Mouse (Mus musculus) intestine, postnatal 0 days (tissue): ENCODE data around the gene Rspo4. TPM values are rescaled to one million over a fixed set of nuclear protein-coding genes. Genes with fewer than 3 reads are reported as not detected.

Experiments
- ATAC-seq: fragments of 200-750 bp; cut with Nextera tagmentation; 2 replicates; pipeline ENCODE4 v1.8.0; 2017; ENCODE audit warnings: mild to moderate bottlenecking, moderate TSS enrichment, moderate library complexity
- H3K27ac ChIP-seq: fragments of 300-500 bp; sonication (generic); 2 replicates; pipeline ENCODE4 v1.5.1; 2014; ENCODE audit warnings: mild to moderate bottlenecking, low read depth, low read length, moderate library complexity
- H3K27me3 ChIP-seq: fragments of 300-500 bp; sonication (generic); replicated peaks from 2 replicates; pipeline ENCODE4 v1.6.1; 2014; ENCODE audit warnings: low read length, mixed read lengths; ENCODE audit not compliant: control insufficient read depth, insufficient read depth
- H3K36me3 ChIP-seq: fragments of 300-500 bp; sonication (generic); 2 replicates; pipeline ENCODE4 v1.6.1; 2014; ENCODE audit warnings: mild to moderate bottlenecking, moderate library complexity; ENCODE audit not compliant: control insufficient read depth, insufficient read depth
- H3K4me1 ChIP-seq: fragments of 300-500 bp; sonication (generic); replicated peaks from 2 replicates; pipeline ENCODE4 v1.6.1; 2014; ENCODE audit warnings: antibody characterized with exemption, low read length, mixed read lengths; ENCODE audit not compliant: control insufficient read depth, insufficient read depth
- H3K4me2 ChIP-seq: fragments of 300-500 bp; sonication (generic); replicated peaks from 2 replicates; pipeline ENCODE4 v1.6.1; 2014; ENCODE audit warnings: low read depth, mild to moderate bottlenecking, moderate library complexity
- H3K4me3 ChIP-seq: fragments of 300-500 bp; sonication (generic); 2 replicates; pipeline ENCODE4 v1.5.1; 2014; ENCODE audit warnings: low read depth, low read length
- H3K9ac ChIP-seq: fragments of 300-500 bp; sonication (generic); 2 replicates; pipeline ENCODE4 v1.6.1; 2014; ENCODE audit warnings: mild to moderate bottlenecking, low read depth, low read length
- H3K9me3 ChIP-seq: fragments of 300-500 bp; sonication (generic); 2 replicates; pipeline ENCODE4 v1.6.1; 2016; ENCODE audit warnings: mixed run types; ENCODE audit not compliant: control insufficient read depth
- CTCF ChIP-seq: sonication (generic); IDR thresholded peaks from 2 replicates; pipeline ENCODE4 v1.5.1; 2016; ENCODE audit warnings: low read depth, mild to moderate bottlenecking, control low read depth, antibody characterized with exemption, moderate library complexity
- WGBS: fragments of 180-500 bp; shearing (Covaris S2); extraction: QIAGEN DNeasy Blood & Tissue Kit; methylation state at CpG from one replicate; pipeline ENCODE4 v1.1.7; 2014; 5-methylcytosine and 5-hydroxymethylcytosine counted together
- polyA plus RNA-seq: library from polyadenylated mRNA; unstranded; fragments of >200 nt; fragmentation: Nextera tagmentation; extraction: Ambion mirVana; gene quantifications from 2 replicates; pipeline ENCODE4 v1.2.1, GENCODE M21; 2015

The Rspo4 gene
- polyA plus RNA-seq, 1 experiment from 2014 or later = not detected

DNA sequence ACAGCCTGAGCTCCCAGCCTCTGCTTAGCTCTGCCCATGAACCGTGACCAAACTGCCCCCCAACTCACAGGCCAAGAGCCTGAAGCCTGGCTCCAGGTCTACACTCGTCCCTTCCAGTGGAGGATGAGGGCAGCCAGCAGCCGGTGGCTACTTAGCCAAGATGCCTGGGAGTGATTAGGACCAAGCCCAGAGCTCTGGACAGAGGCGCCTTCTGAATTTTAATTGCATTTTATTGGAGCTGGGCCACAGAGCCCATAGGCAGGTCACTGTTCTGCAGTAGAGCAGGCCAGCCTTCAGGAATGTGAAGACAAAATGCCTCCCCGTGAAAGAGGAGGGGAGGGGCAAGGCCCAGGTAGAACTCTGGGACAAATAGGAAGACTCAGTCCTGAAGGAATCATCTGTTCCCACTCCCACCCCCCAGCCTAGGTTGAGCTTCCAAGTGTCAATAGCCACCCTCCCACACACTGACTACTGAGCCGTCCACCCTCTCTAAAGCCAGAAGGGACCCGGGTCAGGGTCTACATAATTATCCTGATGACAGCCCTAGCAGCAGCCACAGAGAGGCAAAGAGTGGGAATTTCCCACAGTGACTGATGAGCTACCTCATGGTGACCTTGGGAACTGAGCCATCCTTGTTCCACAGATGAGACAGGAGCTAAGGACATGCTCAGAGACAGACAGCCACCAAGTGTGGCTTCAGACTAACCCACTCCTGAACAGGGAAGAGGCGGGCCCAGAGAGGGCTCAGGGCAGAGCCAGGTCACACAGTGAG is 51.7 kb downstream of the Rspo4 start:
- no peak for TF ChIP-seq CTCF
- Histone ChIP-seq H3K4me2 (no peak overlapping the region), H3K9ac (no peak overlapping the region), H3K9me3 (no peaks in the 10 kb centered on the region), H3K4me1 (no peaks in the 10 kb centered on the region), H3K27me3 (no peaks in the 10 kb centered on the region), H3K36me3 (no peaks in the 10 kb centered on the region), H3K4me3 (no peak overlapping the region), H3K27ac (no peak overlapping the region)
- WGBS = 71% methylated on average over 8 of the region's 8 CpGs
- no peak for ATAC-seq

DNA sequence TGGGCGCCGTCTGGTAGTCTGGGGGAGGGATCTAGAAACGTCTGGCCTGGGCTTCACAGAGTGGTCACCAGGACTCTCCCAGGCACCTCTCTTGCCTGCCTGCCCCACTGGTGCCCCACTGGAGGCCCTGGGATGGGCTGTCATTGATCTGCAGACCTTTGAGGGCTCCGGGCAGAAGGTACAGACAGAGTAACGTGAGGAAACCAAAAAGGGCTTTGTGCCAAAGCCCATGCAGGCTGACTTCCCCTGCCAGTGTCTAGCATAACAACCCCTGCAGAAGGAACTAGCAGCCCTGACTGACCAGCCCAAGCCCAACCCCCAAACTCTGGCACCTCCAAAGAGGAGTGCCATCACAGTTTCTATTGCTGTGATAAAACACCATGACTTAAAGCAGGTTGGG is 53.2 kb downstream of the Rspo4 start:
- ATAC-seq = no peak
- Histone ChIP-seq H3K27me3 (no peaks in the 10 kb centered on the region), H3K27ac (no peak overlapping the region), H3K4me2 (no peak overlapping the region), H3K4me3 (no peak overlapping the region), H3K9me3 (no peaks in the 10 kb centered on the region), H3K4me1 (no peaks in the 10 kb centered on the region), H3K36me3 (no peaks in the 10 kb centered on the region), H3K9ac (no peak overlapping the region)
- WGBS = 75% methylated on average over 5 of the region's 5 CpGs
- TF ChIP-seq CTCF = no peak

DNA sequence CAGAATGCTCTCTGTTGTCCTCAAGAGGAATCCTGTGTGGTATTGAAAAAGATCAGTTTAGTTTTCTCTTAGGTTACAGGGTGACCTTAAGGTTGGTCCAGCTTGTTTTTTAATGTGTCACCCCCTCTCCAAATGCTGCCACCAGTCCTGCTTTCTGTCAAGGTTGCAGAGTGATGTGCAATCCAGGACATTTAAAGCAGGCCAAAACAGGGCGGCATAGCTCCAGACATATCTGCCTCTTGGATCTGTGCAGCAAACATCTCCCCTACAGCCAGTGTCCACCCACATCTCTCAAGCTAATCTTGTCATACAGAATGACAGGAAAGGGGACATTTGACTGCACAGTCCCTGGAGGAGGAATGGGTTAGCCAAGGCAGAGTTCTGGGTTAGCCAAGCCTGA is 55.4 kb downstream of the Rspo4 start:
- H3K4me3 ChIP-seq = no peak overlapping the region
- TF ChIP-seq CTCF = no peak
- no peaks in the 10 kb centered on the region for H3K4me1 ChIP-seq
- H3K4me2 ChIP-seq = no peak overlapping the region
- 62% methylated on average over 1 of the region's 1 CpGs for WGBS
- no peaks in the 10 kb centered on the region for H3K36me3 ChIP-seq
- no peak overlapping the region for H3K27ac ChIP-seq
- H3K27me3 ChIP-seq = no peaks in the 10 kb centered on the region
- no peaks in the 10 kb centered on the region for H3K9me3 ChIP-seq
- no peak for ATAC-seq
- no peak overlapping the region for H3K9ac ChIP-seq

DNA sequence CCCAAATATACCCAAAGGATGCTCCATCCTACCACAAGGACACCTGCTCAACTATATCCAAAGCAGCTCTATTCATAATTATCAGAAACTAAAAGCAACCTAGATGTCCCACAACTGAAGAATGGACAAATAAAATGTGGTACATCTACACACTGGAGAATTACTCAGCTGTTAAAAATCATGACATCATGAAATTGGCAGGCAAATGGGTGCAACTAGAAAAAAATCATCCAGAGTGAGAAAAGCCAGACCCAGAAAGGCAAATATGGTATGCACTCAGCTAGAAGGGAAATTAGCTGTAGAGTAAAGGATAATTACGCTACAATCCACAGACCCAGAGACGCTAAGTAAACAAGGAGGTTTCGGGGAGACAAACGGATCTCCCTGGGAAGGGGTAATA is 58.1 kb downstream of the Rspo4 start:
- no peaks in the 10 kb centered on the region for H3K9me3 ChIP-seq
- TF ChIP-seq CTCF = no peak
- H3K4me3 ChIP-seq = no peak overlapping the region
- no peak for ATAC-seq
- no peak overlapping the region for H3K4me2 ChIP-seq
- no peak overlapping the region for H3K9ac ChIP-seq
- no peak overlapping the region for H3K27ac ChIP-seq
- H3K27me3 ChIP-seq = no peaks in the 10 kb centered on the region
- H3K36me3 ChIP-seq = no peaks in the 10 kb centered on the region
- 17% methylated on average over 4 of the region's 4 CpGs for WGBS
- no peaks in the 10 kb centered on the region for H3K4me1 ChIP-seq

DNA sequence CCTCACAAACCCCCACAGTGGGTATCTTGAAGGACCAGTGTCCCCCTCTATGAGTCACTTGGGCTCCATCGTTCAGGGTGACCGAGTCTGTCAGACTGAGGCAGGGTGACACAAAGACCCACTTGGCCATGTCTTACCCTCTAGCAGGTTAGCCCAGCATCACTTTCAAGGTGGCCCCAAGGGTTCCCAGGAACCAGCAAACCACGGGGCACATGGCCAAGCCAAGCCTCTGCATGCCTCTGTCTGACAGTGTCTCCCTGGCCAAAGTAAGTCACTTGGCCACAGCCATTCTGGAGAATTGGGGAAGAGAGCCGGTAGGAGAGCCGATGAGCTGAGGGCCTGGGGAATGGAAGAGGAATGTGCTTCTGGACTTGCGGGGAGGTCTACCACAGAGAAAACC is 60.5 kb downstream of the Rspo4 start:
- no peaks in the 10 kb centered on the region for H3K9me3 ChIP-seq
- no peaks in the 10 kb centered on the region for H3K27me3 ChIP-seq
- no peak for ATAC-seq
- no peak for TF ChIP-seq CTCF
- no peak overlapping the region for H3K4me2 ChIP-seq
- no peak overlapping the region for H3K9ac ChIP-seq
- no peak overlapping the region for H3K27ac ChIP-seq
- H3K4me1 ChIP-seq = no peaks in the 10 kb centered on the region
- WGBS = 83% methylated on average over 6 of the region's 6 CpGs
- H3K36me3 ChIP-seq = no peaks in the 10 kb centered on the region
- no peak overlapping the region for H3K4me3 ChIP-seq

DNA sequence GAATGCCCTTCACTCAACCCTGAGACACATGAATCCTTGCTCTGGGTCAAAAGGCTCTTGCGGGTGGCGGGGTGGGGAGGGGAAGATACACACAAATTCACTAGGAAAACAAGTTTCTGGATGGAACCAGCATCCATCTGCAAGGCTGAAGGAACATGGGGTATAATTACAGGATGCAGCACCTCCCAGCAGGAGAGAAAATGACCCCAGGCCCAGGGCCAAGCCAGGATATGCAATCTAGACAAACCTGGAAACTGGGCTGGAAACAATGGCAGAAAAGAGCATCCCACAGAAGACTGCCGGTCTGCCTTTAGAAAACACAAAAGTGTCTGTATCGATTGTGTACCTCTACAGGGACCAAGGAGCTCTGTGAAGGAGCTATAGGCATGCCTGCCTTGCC is 61.2 kb downstream of the Rspo4 start:
- no peak overlapping the region for H3K9ac ChIP-seq
- no peak for TF ChIP-seq CTCF

More for the DNA sequence above, 61.2 kb downstream of the Rspo4 start:
- Histone ChIP-seq H3K36me3 (no peaks in the 10 kb centered on the region), H3K9me3 (no peaks in the 10 kb centered on the region), H3K27me3 (no peaks in the 10 kb centered on the region), H3K27ac (no peak overlapping the region), H3K4me2 (no peak overlapping the region), H3K4me3 (no peak overlapping the region), H3K4me1 (no peaks in the 10 kb centered on the region)
- no peak for ATAC-seq
- 66% methylated on average over 4 of the region's 4 CpGs for WGBS
